Mouse (Mus musculus) CH12F3 (cell line): ENCODE measurements around the gene Fancc.
"Not testable (repeated sequence)": the region's sequence is repeated elsewhere in the genome, so short reads cannot be mapped to it uniquely, and the experiment has no call there.

Experiments
- in situ Hi-C: fragments of 300-500 bp; cut with MboI; formaldehyde crosslinking; loops from 2 replicates; pipeline ENCODE4 v1.14.3; 2020; ENCODE audit warnings: low sequenced_read_pairs

The Fancc gene

DNA sequence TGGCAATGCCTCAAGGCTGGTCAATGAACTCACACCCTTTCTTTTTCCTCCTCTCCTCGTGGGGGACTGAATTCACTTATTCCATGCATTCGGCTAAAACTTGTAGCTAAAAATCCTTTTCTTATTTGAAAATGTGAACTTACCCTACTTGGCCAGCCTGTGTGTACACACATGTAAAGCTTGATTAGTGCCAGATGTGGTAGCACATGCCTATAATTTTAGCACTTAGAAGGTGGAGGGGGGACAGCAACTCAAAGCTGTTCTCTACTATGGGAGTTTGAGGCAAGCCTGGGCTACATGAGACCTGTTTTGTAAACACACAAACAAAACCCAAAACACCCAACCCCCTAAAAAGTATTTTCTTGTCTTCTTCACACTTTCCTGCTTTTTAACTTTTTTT lies 19.5 kb upstream of the Fancc start:
- in situ Hi-C loops: no loop called here

DNA sequence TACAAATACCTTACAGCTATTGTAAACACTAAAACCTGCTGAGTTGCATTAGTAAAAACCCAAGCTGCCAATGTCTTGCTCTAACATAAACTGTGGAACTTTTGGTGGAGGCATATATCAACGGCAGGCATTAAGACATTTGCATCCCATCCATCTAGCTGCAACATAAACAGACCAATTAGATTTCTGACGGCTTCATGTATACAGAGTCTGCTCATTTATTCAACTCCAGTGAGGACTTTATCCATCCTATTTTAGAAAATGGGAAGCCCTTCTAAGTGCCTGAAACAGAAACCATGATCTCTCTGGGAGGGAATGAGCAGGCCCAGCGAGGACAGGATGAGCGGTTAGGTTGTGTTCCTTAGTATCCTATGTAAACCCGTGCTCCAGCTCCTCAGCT lies 18.5 kb upstream of the Fancc start:
- in situ Hi-C loops: no loop called here

DNA sequence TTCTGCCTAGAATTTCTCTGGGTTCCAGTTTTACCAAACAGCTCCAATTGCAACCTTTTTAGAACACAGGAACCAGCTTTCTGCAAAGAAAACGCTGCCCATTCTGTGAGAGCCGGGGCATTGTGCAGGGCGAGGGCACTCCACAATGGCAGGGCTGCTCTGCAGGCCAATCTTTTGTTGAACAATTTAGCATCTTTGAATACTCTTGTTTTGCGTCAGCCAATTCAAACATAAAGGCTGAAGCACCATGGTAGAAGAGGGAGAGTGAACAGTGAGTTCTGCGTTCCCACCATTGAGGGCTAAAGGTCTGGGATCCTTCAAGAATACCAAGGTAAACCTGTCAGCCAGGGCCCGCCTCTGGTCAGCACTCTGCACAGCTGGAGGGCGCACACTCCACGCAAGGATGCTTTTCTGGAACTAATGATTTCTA lies 17.9 kb upstream of the Fancc start:
- in situ Hi-C loops: no loop called here

DNA sequence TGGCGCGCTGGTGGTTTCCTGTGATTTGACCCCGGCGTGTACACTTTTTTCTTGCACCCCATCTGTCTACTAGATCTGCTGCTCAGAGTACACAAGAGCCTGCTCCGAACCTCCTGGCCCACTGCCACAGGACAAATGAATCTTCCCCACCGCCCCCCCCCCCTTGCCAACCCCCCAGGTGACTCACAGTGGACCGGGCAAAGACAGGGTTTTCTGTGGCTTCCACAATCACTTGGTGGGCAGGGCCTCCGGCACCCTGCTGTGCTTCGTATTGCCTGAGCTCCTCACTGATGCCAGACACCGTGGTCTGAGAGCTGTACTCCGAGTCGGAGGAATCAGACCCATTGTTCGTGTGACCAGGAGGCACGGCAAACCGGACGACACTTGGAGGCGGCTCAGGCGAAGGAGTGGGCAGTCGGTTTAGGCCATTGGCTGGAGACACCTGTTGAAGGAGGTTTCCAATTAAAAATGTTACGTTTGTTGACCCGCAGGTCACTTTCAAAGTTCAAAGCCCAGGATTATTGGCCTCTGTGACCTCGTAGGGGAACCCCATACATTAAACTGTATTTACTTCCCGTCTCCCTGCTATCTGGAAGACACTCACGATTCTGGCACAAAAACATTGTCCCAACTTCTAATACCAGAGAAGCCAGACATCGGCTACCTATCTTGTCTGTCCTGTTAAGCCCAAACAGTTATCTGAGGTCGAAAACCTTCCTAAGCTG lies 16.5 kb upstream of the Fancc start:
- in situ Hi-C loops: no loop called here

DNA sequence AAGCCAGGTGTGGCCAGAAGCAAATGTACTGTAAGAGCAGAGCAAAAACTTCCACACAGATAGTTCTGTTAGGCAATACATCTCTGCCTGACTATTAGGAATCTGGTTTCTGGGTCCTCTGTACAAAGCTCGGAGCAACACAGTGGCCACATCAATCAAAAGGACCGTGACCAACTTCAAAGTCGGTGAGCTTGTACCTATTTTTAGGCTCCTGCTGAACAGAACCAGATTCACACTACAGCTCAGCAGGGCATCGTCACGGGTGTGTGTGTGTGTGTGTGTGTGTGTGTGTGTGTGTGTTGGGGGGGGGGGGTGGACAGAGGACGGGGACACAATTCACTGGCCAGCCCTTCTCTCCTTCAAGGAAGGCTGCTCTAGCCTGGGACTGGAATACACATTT lies 15.3 kb upstream of the Fancc start:
- in situ Hi-C loops: no loop called here

DNA sequence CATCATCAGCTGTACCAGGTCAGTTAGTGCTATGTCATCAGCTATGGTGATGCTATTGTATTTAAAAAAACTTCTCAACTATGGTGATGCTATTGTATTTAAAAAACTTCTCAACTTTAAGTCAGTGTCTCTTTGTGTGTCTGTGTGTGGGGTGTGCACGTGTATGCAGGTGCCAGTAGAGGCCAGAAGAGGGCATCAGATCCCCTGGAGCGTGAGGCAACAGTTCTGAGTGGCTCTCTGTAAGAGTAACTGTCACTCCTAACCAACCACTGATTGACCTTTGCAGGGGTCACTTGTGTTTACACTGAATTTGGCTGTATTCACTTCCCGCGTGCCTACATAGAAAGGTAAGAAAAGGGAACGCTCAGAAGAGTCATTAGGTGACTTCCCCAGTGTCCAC lies 10.7 kb upstream of the Fancc start:
- in situ Hi-C loops: no loop called here

DNA sequence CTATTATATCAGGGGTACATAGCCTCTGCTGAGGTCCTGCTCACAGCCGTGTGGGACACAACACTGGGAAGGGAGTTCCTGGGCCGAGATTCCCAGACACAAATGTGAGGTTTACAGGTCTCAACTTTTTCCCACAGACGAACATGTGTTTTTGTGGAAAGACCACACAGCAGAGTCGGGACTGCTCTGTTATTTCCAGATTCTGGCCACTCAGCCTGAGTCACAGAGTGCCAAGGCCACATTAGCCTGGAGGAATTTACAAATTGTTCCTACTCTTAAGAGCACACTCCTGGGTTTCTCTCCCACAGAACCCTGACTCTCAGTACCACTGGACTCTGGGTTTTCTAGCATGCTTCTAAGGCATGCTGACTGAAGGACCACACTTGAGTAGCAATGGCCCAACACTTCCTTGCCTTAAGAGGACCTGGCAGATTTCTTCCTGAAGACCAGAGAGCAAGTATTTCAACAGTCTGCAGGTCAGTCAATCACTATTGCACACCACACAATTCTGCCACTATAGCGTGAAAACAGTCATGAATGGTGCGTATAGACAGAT lies 10.0 kb upstream of the Fancc start:
- in situ Hi-C loops: no loop called here

DNA sequence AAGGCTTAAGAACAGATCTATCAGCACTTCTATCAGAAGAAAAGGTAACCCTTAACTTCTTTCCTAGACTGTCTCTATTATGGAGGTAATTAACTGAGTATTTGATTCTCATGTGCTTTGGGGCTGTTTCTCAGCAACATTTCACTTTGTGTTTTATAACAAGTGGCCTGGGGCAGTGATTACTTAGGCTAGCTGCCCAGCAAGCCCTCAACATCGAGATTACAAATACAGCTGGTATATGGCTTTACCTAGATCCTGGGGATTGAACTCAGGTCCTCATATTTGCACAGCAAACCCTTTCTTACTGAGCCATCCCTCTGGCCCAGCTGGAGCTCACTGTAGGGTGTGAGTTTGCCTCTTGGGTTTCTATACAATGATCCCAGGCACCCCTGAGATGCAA lies 9.3 kb upstream of the Fancc start:
- in situ Hi-C loops: no loop called here

DNA sequence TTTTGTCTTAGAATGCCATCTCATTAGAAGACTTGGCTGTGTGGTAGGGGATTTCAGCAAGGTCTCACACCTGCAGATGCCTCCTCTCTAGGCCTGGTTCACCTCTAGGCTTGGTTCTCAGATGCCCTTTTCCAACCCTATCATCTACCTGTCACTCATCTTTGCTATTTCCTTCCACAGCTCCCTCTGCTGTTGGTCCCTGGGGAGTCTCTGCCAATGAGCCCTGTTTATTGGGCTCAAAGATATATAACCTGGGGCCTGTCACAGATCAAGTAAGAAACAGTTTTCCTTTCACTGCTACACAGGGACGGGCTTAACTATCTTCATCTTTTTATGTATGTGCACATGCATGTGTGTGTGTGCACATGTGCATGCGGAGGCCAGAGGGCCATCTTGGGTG lies 5.3 kb upstream of the Fancc start:
- in situ Hi-C loops: no loop called here

DNA sequence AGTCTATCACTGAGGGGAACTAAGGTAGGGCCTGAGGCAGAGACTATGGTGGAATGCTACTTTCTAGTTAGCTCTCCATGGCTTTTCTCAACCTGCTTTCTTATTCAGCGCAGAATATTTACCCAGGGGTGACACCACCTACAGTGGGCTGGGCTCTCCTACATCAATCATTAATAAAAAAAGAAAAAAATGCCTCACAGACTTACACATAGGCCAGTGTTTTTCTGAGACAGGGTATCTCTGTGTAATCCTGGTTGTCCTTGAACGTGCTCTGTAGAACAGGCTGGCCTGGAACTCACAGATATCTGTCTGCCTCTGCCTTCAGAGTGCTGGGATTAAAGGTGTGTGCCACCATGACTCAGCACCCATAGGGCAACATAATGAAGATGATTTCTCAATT lies 2.4 kb upstream of the Fancc start:
- in situ Hi-C loops: no loop called here

DNA sequence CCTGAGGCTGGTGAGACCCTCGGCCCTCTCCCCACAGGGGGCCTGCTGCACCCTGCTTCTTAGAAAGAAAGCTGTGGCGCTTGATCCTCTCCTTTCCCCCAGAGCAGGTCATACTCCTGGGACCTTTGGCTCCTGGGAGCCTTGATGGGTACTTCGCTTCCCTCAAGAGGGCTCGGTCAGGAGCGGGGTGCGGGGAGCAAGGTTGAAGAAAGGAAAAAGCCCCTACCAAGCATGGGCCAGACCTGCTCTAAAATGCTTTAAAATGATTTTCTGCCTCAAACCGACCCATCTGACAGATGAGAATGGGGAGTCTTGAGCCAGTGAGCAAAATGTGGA lies 9.4 kb downstream of the Fancc start:
- in situ Hi-C loops: no loop called here

DNA sequence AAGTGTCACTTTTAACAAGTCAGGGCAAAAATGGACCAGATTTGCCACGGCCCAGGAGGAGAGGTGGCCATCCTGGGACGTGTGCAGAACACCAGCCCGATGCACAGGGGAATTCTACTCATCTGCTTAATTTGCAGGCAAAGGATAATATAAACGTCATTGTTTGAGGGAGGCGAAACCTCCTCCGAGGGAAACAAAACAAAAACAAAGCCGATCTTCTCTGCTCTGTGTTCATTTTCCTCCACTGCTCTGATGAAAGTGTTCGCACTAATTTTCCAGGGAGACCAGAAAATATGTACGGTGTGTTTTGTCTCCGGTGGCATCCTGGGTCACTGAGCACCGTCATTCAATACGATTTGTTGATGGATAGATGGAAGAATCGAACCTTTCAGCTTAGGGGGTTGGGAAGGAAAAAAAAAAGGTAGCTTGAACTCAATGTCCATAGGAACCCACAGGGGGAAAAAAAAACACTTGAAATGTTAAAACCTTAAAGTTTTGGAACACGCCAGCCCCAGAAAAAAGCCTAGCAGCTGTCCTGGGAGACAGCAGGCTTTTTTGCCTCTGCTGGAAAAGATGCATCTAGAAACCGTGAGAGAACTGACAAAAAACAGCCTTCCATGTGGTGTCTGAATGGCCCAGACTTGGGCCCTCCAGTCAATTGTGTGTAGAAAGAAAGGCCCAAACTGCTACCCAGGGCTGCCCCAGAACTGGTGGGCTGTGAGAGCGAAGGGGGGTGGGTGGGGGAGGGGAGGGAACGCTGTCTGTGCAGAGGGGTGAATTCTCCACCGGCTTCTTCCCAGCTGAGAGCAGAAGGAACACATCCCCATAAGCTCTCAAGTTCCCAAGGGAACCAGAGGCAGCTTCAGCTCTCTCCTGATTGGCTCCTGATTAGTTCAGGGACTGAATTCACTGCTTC lies 10.0 kb downstream of the Fancc start:
- in situ Hi-C loops: no loop called here

DNA sequence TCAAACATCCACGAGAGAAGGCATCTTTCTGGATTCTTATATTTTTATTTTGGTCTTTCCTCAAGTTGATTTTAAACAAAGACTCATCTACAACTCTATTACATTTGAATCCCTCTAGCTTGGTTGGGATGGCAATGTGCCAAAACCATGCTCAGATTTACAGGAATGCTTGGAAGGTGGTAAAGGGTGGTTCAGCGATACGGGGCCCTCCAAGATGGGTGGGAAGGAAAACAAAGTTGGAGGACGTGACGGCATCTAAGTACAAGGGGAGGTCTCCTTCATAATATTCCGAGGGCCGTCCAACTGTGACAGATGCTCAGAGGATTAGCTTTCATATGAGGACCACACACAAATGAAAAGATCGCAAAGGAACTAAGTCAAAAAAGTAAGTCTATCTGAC lies 21.7 kb downstream of the Fancc start:
- in situ Hi-C loops: no loop called here

DNA sequence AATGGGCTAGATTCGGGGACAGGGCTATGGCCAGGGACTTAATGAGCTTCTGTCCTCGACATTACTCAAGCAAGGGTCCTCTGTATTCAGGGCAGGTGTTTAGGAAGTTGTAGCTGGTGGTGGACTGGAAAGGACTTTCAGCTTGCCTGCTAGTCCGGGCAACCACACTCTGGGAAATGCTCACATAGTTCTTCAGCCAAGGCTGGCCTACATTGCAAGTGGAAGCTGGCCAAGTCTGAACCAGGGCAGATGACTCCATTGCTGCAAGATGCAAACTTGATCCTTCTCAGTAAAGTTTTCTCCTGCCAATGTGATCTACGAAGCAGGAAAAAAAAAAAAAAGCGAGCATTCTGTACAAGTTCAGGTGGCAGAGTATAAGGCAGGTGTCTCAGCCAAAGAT lies 44.2 kb downstream of the Fancc start:
- in situ Hi-C loops: no loop called here

DNA sequence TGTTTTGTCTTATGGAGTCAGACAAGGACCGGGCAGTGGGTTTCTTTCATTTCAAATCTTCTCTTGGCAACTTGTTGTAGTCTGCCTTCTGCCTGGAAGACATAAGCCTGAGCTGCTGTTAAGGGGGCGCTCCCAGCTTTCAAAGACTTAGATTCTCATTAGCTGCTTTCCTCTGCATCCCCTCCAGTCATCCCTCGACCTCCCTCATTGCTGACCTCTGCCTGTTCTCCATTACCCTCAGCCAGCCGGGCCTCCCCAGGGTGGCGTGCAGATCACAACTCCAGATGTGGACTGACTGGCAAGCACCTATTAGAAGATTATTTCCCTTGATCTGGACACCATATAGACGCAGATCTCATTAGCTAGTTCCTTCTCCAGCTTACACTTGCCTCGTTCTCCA lies 45.9 kb downstream of the Fancc start:
- in situ Hi-C loops: no loop called here

DNA sequence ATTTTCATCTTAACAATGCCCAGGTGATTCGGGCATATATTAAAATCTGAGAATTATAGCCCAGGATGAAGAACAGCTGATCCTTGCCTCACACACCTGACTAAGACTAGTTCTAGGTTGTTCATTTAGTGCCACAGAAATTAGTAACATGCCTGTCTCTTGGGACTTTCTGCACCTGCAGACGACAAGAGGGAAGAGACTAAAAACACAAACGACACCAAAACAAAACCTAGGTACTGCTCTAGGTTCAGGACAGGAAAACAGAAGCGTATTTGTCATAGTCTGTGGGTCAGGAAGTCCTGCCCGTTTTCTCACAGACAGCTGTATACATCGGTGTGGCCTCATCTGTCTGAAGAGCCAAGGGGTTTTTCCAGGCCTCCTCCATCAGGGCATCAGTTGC lies 51.7 kb downstream of the Fancc start:
- in situ Hi-C loops: no loop called here

DNA sequence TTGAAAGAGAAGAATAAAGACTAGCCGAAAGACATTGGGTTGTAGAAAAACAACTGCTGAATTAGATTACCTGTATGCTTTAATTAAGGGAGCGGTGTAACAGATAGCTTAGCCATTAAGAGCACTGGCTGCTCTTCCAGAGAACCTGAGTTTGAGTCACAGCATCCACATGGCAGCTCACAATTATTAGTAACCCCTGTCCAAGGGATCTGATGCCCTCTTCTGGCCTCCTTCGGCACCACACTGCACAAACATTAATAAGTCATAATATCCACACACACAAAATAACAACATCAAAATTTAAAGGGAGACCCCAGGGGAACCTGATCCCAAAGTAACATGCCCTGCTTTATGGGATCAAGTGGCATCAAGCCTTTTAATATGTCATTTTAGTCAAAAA lies 64.3 kb downstream of the Fancc start:
- in situ Hi-C loops: no loop called here

DNA sequence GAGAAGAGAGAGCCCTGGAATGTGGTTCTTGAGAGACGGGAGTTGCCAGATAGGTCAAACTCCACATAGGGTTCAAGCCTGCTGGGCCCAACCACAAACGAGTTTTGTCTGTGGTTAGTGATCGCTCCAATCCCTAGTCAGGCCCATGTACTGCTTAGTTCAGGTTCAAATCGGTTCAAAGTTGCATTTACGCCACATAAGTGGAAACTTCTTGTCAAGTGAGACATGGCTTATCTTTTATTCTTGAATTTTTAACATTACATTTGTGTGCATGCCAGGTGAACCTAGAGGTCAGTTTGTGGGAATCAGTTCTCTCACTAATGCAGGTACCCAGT lies 65.3 kb downstream of the Fancc start:
- in situ Hi-C loops: no loop called here

DNA sequence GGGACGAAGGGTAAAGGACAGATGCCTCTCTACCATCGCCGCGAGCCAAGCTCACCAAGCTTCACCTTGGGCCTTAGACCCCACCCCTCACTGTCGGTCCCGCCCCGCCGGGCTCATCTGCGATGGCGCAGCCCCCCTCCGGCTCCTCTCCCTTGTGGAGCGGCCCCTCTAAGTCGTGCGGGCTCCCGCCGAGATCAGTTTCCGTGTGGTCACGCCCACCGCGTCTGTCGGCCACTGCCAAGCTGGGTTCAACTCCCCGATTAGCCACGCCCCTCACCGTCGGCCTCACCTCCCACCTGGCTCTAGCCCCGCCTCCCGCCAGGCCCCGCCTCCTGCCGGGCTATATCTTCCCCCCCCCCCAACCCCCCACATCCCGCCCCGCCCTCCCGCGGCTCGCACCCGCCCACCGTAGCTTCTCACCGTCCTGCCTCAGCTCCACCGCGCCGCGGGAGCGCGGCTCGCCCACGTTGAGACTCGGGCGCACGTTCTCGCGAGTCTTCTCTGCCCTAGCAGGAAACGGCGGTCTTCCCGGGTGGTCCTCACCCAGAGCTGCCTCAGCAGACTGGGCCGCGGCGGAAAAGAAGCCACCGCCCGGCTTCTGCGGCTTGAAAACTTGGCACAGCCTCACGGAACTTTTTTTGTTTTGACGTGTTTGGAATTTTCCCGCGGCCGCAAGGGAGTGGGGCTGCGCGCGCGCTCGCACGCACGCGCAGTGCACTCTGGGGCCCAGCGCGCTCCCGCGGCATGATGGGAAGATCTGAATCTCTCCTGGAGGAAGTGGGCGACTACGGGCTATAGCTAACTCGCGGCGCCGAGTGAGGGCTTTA lies 65.8 kb downstream of the Fancc start:
- in situ Hi-C loops: no loop called here

DNA sequence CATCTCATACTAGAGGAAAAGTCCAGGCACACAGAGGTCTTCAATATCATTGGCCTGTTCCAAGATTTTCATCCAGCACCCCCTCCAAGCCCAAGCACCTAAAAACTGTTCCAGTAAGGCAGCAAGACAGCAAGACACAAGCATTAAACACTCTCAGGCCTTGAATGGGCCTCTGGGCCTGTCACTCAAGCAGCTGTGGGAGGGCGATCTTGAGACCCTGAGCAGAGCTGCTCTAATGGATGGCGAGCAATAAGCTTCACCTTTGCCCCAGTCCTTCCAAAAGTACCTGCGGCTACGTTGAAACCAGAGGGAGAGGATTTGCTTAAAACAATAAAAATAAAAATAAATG lies 66.4 kb downstream of the Fancc start:
- in situ Hi-C loops: no loop called here

DNA sequence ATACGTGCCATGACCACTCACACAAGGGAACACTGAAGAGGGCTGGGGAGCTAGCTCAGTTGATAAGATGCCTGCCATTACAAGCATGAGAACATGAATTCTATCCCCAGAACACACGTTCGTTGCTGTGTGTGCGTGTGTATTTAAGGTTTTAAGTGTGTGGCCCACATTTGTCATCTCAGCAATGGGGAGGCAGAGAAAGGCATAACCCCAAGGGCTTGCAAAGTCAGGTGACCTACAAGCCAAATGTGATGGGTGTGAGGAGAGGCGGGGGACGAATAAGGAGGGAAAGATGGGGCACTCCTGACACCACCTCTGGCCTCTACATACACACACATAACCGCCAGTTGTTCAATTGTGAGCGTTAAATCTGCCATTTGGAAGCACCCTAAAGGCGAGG lies 66.9 kb downstream of the Fancc start:
- in situ Hi-C loops: no loop called here

DNA sequence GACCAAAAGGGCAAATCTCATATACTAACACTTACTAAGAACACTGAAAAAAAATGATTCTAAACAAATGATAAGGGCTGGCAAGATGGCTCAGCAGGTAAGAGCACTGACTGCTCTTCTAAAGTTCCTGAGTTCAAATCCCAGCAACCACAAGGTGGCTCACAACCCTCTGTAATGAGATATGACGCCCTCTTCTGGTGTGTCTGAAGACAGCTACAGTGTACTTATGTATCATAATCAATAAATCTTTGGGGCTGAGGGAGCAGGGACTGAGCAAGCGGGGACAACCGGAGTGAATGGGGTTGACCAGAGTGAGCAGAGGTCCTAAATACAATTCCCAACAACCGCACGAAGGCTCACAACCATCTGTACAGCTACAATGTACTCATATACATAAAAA lies 68.9 kb downstream of the Fancc start:
- in situ Hi-C loops: not testable (repeated sequence)
